Mouse (Mus musculus): ENCODE measurements around the gene Kat2a.
A peak's percentile ranks its signal among the peaks of the same experiment; 100 is the strongest.

The Kat2a gene

DNA sequence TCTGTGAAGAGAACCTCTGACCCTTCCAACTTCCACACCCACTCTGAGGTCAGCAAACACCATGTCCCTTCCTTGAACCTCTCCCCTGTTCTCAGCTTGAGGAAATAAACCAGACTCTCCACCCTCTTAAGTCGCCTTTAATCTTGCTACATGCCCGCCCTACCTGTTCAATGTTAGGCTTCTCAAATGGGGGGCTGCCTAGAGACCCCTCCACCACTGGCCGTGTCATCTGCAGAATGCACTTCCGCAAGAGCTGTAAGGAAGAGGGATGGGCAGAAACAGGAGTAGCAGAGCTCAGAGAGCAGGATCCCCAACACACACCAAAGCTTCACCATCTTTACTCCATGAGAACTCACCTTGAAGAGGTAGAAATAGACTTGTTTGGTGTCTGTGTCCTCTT is 1.3 kb downstream of the Kat2a start:
- no peak for DNase-seq (ENCODE audit: low spot score in 2 of 2)

DNA sequence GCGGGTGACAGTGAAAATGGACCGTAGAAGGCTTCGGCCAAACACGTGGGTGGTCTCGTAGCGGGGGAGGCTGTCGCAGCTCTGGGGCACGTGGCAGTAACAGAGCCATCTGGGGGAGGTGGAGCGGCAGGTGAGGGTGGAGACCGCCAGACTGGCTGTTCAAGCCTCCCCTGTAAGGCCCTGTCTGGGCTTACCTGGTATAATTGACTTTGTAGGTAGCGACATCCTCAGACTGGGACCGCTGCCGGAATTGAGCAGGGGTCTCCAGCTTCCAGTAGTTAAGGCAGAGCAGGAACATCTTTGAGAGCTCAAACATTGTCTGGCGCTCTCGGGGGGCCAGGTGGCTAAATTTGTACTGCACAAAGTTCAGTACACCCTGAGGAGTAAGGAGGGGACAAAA is 1.7 kb downstream of the Kat2a start:
- no peak for DNase-seq (ENCODE audit: low spot score in 2 of 2)

DNA sequence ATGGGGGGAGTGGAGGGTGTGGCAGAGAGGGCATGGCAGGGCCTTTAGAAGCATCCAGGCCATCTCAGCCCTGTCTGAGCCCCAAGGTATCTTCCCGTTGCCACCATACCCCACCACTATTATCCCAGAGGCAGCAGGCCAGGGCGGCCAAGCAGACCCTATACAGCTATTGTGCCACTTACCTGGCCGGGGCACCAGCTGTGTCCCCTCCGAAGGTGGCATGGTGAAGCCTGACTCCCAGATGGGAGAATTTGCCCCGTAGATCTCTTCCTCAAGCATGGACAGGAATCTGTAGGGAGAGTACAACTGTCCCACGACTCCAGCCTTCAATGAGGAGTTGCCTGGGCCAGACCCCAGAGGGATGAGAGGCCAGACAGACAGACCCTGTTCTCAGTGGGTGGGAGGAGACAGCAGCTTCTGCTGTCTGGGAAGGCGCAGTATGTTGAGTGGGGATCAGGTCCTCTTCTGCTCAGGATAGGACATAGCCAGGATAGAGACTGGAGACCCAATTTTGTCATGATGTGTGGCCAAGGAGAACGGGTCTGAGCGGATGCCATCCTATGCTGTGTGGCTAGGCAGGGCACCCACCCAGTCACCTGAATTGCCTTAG is 3.0 kb downstream of the Kat2a start:
- DNase-seq (ENCODE audit: low spot score in 2 of 2), result no peak

DNA sequence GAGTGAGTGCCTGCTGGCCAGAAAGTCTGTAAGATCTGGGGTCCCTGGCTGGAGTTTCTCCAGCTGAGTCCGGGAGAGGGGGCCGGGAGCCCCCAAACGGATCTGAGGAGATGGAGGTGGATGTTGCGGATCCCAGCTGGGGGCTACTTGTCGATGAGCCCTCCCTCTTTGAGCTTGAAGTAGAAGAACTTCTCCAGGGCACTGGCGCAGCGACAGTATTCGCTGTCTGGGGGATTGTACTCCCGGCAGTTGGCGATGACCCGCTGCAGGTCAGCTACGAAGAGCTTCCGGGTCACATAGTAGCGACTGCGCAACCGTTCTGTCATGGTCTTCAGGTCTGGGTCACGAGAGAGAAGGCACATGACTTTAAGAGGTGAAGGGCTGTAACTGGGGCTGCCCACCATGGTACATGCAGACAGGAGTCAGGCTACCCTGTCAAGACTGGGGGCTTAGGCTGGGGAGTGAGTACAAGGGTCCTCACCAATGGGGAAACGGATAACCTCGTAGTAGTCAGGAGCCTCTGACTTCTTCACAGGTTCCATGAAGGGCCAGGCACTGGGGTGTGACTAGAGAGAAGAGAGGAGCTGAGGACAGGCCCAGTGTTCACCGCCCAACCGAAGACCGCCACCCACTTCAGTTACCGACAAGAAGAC is 7.0 kb downstream of the Kat2a start:
- no peak for DNase-seq (ENCODE audit: low spot score in 2 of 2)

DNA sequence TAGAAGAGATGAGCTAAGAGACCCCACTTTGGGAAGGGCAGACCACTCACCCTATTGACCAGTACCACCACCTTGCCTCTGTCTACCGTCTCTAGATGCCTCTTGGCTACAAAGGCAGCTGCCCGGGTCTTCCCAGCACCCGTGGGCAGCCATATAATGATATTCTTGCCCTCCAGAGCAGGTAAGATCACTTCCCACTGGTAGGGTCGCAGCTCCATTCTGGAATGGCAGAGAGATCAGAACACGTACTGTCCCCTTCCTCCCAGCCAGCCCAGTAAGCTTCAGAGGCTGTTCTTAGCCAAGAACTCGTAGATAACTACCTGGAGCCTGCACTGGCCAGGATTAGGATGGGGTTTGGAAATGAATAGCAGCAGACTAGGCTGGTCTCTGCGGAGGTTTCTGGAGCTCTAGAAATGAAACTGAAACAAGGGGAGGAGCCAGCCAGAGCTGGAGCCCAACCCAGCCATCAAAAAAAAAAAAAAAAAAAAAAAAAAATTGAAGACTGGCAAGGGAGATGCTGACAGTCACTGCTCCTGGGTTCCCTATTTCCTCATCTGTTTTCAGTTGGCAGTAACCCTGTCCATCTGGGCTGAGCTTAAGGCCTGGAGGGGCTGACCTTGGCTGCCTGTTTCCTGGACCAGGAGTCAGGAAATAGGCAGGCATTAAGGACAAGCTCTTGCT is 8.3 kb downstream of the Kat2a start, which contains the start of gene Dhx58:
TSS of gene Dhx58 (minus strand) at position 421 of the 681 bp plus-strand sequence.
- no peak for DNase-seq (ENCODE audit: low spot score in 2 of 2)

DNA sequence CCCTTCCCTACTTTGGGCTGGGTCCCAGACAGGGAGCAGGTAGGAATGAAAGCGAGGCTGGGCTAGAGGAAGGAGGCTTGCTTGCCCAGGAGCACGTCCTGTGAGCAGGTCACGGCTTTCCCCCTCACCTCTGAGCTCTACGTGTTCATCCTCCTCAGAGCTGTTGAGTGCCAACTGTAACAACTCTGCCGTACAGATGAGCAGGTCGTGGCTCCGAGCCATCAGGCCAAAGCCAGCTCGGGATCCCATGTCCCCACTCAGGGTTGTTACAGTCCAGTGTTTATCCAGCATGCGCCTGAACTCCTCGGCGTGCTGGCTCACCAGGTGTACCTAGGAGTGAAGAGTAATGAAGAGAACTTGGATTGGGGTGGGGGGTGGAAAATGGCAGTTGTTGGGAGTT is 8.9 kb downstream of the Kat2a start:
- DNase-seq (ENCODE audit: low spot score in 2 of 2), result no peak

DNA sequence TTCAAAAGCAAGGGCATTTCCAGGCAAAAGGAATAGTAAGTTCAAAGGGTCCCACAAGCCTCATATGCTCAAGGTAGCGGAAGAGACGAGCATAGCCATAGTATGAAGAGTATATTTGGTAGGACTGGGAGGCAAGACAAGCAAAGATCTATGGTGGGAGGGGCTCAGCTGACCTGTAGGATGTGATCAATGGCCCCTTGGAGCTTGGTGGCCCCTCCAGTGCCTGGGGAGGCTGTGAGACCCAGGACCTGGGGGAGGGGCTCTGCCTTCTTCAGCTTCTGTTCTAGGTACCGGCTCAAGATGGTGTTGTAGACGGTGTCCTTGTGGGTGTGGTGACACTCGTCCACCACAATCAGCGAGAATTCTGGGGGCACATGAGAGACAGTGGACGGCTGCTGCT is 9.4 kb downstream of the Kat2a start:
- no peak for DNase-seq (ENCODE audit: low spot score in 2 of 2)

DNA sequence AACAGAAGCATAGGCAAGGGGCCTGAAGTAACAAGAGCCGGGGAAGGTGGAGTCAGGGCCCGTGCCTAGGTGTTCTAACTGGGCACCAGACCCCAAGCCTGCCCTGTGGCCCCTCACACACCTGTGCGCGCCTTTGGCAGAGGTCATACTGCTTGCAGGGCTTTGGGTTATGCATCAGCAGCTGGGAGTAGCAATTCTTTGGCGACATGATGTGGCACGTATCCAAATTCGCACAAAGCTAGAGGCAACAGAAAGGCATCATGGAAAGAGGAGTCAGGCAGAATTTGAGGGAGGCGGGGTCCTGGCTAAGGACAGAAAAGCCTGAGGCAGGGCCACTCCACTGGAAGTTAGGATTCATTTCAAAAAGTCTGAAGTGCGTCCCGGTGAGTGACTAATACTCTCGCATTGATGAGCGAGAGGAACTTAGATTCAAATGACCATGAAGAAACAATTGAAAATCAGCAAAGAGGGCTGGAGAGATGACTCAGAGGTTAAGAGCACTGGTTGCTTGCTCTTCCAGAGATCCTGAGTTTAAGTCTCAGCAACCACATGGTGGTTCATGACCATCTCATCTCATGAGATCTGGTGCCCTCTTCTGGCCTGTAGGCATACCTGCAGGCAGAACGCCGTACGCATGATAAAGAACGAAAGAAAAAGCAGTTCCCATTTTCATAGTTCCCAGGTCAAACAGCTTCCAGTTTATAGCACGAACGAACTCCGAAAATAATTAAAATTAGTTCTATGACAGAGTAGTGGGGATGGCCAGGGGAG is 10.0 kb downstream of the Kat2a start:
- DNase-seq (ENCODE audit: low spot score in 2 of 2), result no peak

DNA sequence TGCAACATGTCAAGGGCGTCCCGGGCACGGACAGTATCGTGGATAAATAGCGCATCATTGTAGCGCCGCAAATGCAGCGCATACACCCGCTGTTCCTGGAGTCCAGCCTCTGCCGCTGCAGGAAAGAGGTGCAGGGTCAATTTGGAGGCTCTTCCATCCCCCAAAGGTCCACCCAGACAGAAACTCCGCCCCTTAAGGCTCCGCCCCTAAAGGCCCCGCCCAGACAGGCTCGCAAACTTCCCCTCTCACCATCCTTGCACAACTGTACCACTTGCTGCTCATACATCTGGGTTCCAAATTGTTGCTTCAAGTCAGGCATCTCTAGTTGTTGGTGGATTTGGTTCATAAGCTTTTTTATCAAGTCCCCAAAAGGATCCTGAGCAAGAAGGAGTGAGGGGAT is 11.0 kb downstream of the Kat2a start:
- no peak for DNase-seq (ENCODE audit: low spot score in 2 of 2)

DNA sequence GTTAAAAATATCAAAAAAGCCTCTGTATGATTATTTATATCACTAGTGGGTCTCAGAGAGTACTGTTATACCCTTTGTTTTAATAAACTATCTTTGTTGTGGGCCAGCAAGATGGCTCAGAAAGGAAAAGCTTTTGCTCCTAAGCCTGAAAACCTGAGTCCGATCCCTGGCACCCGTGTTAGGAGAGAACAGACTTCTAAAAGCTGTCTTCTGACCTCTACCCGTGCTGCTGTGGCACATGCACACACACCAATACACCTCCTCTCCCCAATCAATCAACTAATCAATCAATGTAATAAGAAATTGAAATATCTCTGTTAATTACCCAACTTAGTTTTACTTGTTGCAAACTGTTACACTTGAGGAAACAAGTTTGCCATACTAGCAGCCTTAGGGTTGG is 11.6 kb downstream of the Kat2a start:
- no peak for DNase-seq (ENCODE audit: low spot score in 2 of 2)

DNA sequence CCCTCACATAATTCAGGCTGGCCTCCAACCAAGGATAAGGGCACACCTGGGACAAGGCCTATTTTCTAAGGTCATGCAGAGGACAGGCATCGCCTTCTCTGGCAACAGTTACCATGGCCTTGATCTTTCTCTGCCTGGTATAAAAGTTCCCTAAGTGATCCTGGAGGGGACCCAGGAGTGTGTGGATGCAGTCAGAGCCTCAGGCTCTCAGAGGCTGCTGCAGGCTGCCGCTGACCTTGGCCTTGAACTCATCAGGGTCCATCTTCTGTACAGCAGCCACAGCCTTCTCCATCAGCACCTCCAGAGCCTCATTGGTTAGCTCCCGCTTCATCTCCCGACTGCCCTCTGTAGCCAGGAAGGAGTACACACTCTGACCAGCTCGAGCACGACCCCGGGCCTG is 14.3 kb downstream of the Kat2a start:
- DNase-seq (ENCODE audit: low spot score in 2 of 2), result no peak

DNA sequence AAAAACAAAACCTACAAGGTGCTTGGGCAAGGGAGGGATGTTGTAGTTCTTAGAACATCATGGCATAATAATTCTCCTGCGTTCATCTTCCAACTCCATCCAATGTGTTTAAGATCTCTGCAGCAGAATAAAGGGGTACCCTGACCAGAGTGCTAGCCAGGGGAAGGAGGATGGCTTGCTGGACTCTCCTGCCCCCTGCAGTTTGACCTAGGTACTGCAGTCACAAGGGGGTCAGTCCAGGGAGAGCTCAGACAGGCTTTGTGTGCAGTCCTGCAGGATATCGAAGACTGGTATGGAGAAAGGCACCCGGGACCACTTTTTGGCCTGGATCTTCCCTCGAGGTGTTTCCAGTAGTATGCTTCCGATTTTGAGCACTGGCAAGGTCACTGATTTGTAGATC is 17.3 kb downstream of the Kat2a start:
- DNase-seq (ENCODE audit: low spot score in 2 of 2), result peak in 1 of 2 experiments; percentile 74

DNA sequence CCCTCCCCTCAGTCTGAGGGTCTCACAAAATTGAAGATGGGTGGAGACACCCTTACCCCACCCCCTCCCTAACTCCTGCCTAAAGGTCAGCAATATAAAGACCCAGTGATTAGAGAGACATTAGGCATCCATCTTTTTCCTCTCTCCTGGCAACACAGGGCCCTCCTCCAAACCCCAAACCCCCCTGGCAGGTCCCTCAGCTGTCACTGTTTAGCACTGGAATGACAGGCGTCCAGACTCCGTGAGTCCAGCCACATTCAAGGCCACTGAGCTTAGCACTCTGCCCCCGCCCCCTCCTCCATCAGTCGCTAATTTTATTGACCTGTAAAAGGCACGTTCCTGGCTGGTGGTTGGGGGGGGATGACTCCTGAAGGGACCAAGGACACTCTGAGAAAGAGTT is 19.1 kb downstream of the Kat2a start:
- DNase-seq (ENCODE audit: low spot score in 2 of 2), result no peak

DNA sequence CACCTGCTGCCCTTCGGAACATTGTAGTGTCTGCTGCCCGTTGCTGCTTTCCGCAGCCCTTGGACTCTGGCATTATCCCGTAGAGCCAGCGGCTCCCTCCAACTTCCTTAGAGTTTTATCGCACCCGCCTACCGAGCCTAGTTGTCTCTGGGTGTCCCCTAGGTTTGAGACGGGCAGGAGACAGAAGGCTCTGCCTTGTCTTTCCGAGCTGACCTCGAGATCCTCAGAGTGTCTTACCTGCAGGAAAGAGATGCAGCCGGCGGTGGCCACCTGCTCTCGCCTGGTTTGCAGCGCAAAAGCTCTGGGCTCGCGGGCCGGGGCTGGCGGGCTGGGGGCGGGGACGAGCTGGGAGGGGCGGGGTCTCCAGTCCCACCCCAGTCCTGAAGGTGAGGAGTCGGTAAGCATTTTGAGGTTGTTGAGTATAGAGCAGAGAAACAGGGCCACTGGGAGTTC is 20.1 kb downstream of the Kat2a start, which contains the start of gene Zfp385c:
TSS of gene Zfp385c (minus strand) at position 292 of the 453 bp plus-strand sequence.
- DNase-seq (ENCODE audit: low spot score in 2 of 2), result no peak

DNA sequence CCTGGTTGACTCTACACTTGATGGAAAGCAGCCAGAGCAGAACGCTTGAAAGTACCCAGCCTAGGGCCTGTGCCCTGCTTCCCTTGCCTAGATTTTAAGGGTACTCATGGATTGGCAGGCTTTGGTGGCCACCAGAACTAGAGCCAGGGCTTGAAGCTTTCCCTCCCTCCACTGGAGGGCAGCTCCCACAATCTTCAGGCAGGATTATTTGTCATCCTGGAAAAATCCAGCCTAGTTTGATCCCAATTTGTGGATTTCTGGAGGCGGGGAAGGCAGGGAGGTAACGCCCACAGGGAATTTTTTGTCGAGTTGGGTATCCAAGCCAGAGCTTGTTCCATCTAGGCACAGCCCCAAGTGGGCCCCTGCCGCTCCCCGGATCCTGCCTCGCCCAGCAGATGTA is 21.9 kb downstream of the Kat2a start:
- DNase-seq (ENCODE audit: low spot score in 2 of 2), result no peak

DNA sequence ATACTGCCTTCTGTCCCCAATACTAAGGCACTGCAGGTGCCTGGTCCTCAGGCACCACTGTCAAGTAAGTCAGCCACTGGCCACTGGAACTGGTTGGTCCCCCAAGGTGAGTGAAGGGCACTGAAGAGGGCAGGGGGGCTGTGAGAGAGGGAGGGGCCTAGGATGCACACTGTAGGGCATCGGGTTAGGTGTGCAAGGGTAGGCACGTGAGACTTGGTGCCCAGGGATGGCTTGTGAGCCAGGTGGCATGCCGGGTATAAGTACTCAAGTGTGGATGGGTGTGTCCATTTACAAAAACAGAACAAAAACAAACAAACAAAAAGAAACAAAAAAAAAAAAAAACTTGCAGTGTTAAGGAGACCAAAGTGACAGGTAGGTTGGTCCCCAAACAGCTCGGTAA is 23.8 kb downstream of the Kat2a start:
- no peak for DNase-seq (ENCODE audit: low spot score in 2 of 2)

DNA sequence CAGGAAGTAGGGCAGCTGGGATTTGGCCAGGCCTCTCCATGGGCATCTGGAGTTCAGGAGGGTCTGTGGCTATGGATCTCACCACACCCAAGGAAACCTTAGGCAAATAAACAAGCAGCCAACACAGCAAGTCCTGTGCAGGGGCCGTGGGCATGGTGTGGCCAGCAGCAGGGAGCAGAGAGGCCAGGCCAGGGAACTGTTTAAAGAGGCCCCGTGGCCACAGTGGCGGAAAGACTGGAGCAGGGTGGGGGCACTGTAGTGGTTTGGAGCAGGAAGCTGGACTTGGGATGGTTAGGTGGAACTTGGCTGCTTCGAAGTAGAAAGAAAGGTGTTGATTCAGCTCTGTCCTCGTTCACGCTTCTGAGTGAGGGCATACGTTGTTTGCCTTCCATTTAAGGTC is 25.0 kb downstream of the Kat2a start:
- DNase-seq (ENCODE audit: low spot score in 2 of 2), result no peak

DNA sequence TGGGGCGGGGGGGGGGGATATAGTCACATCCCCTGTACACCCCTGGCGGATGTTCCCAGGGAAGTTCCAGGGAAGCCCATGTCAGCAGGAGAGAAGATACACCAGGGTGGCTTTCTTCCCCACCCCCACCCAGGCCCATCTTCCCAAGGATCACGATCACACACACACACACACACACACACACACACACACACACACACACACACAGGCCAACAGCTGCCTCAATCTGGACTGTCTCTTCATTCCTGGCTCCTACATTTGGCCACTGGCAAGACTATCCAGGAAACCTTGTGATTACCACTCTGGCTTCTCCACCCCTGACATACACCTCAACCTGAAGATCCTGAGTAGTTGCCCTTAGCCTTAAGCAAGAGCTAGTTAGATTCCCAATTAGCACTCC is 26.9 kb downstream of the Kat2a start:
- no peak for DNase-seq (ENCODE audit: low spot score in 2 of 2)

DNA sequence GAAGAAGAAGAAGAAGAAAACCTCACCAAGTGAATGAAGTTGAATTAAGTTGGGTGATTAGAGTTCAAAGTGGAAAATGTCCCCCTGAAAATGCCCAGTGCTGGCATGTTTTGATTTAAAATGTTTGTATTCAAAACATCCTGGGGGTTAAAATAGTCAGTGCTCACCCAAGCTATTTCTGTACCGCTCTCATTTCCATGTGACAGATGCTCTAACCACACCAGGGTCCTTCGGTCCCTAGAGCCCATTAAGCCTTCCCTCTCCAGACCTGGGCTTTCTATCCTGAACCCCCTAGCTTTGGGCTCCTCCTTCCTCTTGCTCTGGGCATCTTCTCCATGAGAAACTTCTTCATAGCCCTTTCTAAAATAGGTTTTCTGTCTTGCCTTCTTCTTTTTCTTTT is 28.2 kb downstream of the Kat2a start:
- no peak for DNase-seq (ENCODE audit: low spot score in 2 of 2)

DNA sequence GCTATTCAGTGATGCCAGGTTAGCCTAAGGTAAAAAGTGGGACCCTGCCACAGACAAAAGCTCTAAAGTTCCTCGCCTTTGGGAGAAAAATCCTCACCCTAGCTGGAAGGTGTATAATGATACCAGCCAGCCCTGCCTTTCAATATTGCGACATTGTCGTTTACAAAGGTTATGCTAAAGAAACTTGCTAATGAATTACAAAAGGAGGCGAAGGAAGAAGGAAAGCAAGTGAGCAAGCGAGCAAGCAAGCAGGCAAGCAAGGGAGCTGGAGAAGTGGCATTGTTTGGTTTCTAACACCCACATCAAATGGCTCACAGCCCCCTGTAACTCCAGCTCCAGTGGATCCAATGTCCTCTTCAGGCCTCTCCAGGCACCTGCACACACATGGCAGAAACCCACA is 29.7 kb downstream of the Kat2a start:
- DNase-seq (ENCODE audit: low spot score in 2 of 2), result no peak

DNA sequence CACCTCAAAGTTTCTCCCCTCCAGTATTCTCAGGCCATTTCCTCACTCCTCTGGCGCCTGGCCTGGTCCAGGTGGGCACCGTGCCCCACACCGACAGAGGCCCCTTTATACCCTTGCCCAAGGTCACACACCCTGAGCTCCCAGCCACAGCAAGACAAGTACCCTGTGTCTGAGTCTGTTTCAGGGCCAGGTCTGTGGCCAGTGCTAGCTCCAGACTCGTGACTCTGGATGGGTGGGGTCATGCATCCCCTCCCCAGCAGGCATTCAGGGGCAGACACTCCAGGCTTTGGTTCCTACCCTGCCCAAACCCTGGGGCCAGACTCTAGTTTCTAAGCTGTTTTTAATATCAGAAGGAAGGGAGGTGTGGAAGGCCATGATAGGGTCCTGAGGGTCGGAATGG is 30.4 kb downstream of the Kat2a start:
- no peak for DNase-seq (ENCODE audit: low spot score in 2 of 2)

DNA sequence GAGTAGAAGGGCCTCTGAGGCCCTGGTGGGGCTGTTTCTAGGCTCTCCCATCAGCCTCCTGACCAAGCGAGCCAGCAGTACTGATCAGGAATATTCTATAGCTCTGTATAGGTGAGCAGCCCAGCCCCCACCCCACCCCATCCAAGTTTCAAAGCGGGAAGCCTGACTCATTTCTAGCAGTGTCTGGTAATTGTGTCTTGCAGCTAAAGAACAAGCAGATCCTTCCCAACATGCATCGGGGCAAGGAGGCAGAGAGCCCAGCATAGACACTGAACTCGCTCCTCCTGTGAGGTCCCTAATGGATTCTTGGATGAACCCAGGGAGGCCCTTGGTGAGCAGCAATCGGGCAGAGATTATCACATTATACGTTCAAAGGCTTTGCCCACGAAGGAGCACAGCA is 34.5 kb downstream of the Kat2a start:
- no peak for DNase-seq (ENCODE audit: low spot score in 2 of 2)
